Mouse (Mus musculus) limb, embryonic 14.5 days (tissue): ENCODE measurements around the gene Dnajc1. TPM values are rescaled to one million over a fixed set of nuclear protein-coding genes. Genes with fewer than 3 reads are reported as not detected.
A peak's percentile ranks its signal among the peaks of the same experiment; 100 is the strongest.

Experiments
- ATAC-seq: fragments of 200-750 bp; cut with Nextera tagmentation; 2 replicates; pipeline ENCODE4 v1.8.0; 2017; ENCODE audit warnings: low read depth, moderate number of reproducible peaks, moderate TSS enrichment; ENCODE audit not compliant: low FRiP score
- DNase-seq: peaks from one replicate; pipeline ENCODE4 v3.0.0-alpha.2; 2015; ENCODE audit warnings: low spot score
- H3K27ac ChIP-seq: fragments of 300-500 bp; sonication (generic); replicated peaks from 2 replicates; pipeline ENCODE4 v1.5.1; 2014; ENCODE audit warnings: low read depth, mild to moderate bottlenecking, low read length, moderate library complexity, mixed read lengths
- H3K27me3 ChIP-seq: fragments of 300-500 bp; sonication (generic); 2 replicates; pipeline ENCODE4 v1.6.1; 2014; ENCODE audit warnings: low read length, mixed read lengths; ENCODE audit not compliant: control insufficient read depth, insufficient read depth
- H3K36me3 ChIP-seq: fragments of 300-500 bp; sonication (generic); 2 replicates; pipeline ENCODE4 v1.6.1; 2014; ENCODE audit warnings: mild to moderate bottlenecking, low read length, moderate library complexity, mixed read lengths; ENCODE audit not compliant: control insufficient read depth, insufficient read depth
- H3K4me1 ChIP-seq: fragments of 300-500 bp; sonication (generic); 2 replicates; pipeline ENCODE4 v1.6.1; 2014; ENCODE audit warnings: antibody characterized with exemption, low read length, mixed read lengths; ENCODE audit not compliant: control insufficient read depth, insufficient read depth
- H3K4me2 ChIP-seq: fragments of 300-500 bp; sonication (generic); replicated peaks from 2 replicates; pipeline ENCODE4 v1.6.1; 2014; ENCODE audit warnings: low read depth, mild to moderate bottlenecking, low read length, moderate library complexity; ENCODE audit not compliant: severe bottlenecking
- H3K4me3 ChIP-seq: fragments of 300-500 bp; sonication (generic); replicated peaks from 2 replicates; pipeline ENCODE4 v1.5.1; 2014; ENCODE audit warnings: low read length
- H3K9ac ChIP-seq: fragments of 300-500 bp; sonication (generic); 2 replicates; pipeline ENCODE4 v1.6.1; 2014; ENCODE audit warnings: mild to moderate bottlenecking, low read depth, low read length, moderate library complexity; ENCODE audit not compliant: severe bottlenecking
- H3K9me3 ChIP-seq: fragments of 300-500 bp; sonication (generic); 2 replicates; pipeline ENCODE4 v1.6.1; 2016; ENCODE audit warnings: low read length; ENCODE audit not compliant: control insufficient read depth
- POLR2A ChIP-seq: fragments of 200-500 bp; IDR thresholded peaks from 2 replicates; pipeline ENCODE4 v1.8.0; 2012; ENCODE audit warnings: inconsistent platforms, mild to moderate bottlenecking, moderate library complexity, borderline replicate concordance; ENCODE audit not compliant: insufficient read depth, insufficient read length; ENCODE audit errors: extremely low read depth
- WGBS: fragments of 180-500 bp; shearing (Covaris S2); extraction: QIAGEN DNeasy Blood & Tissue Kit; methylation state at CpG from one replicate; pipeline ENCODE4 v1.1.7; 2014; 5-methylcytosine and 5-hydroxymethylcytosine counted together
- polyA plus RNA-seq, 2 experiments: library from polyadenylated mRNA; depleted of rRNA in 1 of 2; stranded (reverse) in 1 of 2; unstranded in 1 of 2; fragments of >200 nt; fragmentation: Nextera tagmentation in 1 of 2; extraction: Ambion mirVana in 1 of 2; gene quantifications; 2 replicates each; pipeline versions ENCODE4 v1.2.1 to v1.2.3; 2012 to 2014

Gene Dnajc1
- polyA plus RNA-seq, 2 experiments = 19.7 to 43.3 TPM

GRCm38 (mm10) chr2:18229279-18229678, 163.4 kb downstream of the Dnajc1 start:
- H3K4me3 ChIP-seq = no peak overlapping the region
- peaks cover 12% of the 10 kb centered on the region for H3K4me1 ChIP-seq
- WGBS = 23% methylated on average over 2 of the region's 2 CpGs
- DNase-seq (no peak), ATAC-seq (no peak)
- H3K27ac ChIP-seq = no peak overlapping the region
- H3K36me3 ChIP-seq = no peaks in the 10 kb centered on the region
- no peak overlapping the region for H3K9ac ChIP-seq
- no peaks in the 10 kb centered on the region for H3K27me3 ChIP-seq
- TF ChIP-seq POLR2A = no peak
- no peaks in the 10 kb centered on the region for H3K9me3 ChIP-seq
- H3K4me2 ChIP-seq = no peak overlapping the region

DNA sequence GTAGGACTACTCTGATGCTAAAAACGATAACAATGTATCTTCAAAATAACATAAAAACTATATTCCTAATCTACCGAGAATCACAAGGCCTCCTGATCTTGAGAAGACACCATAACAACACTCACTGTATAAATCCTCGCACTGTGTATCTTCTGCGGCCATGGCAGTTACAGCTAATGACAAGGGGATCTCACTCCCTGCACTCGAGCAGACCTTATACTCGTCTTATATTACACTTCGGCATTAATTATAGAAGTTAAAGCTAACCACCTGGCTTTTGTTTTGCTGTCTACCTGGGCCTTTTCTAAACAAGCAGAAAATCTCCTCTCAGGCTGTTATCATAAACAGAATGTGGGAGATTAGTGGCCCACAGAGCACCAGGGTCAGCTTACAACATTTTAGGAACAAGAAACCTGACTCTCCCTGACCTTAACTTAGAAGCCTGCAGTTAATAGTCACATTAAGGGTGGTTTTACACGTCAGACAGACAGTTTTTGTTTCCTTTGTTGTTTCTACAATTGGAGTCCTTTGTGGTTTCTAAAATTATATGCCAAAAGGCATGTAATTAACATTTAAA, 164.1 kb downstream of the Dnajc1 start:
- Histone ChIP-seq H3K4me3 (no peak overlapping the region), H3K27me3 (no peaks in the 10 kb centered on the region), H3K9me3 (no peaks in the 10 kb centered on the region), H3K36me3 (no peaks in the 10 kb centered on the region), H3K27ac (no peak overlapping the region), H3K4me2 (no peak overlapping the region), H3K4me1 (peaks cover 11% of the 10 kb centered on the region), H3K9ac (no peak overlapping the region)
- WGBS = 27% methylated on average over 8 of the region's 8 CpGs
- ATAC-seq (no peak), DNase-seq (no peak)
- no peak for TF ChIP-seq POLR2A

- no peak overlapping the region for H3K4me3 ChIP-seq
- DNase-seq (no peak), ATAC-seq (no peak)
- no peaks in the 10 kb centered on the region for H3K9me3 ChIP-seq
- no peaks in the 10 kb centered on the region for H3K4me1 ChIP-seq
- TF ChIP-seq POLR2A = no peak
- no peak overlapping the region for H3K9ac ChIP-seq
- H3K4me2 ChIP-seq = no peak overlapping the region
- no peaks in the 10 kb centered on the region for H3K27me3 ChIP-seq
- 84% methylated on average over 13 of the region's 13 CpGs for WGBS
- peaks cover 42% of the 10 kb centered on the region for H3K36me3 ChIP-seq
- H3K27ac ChIP-seq = no peak overlapping the region
Observed at GRCm38 (mm10) chr2:18219569-18219968, 173.1 kb downstream of the Dnajc1 start.

DNA sequence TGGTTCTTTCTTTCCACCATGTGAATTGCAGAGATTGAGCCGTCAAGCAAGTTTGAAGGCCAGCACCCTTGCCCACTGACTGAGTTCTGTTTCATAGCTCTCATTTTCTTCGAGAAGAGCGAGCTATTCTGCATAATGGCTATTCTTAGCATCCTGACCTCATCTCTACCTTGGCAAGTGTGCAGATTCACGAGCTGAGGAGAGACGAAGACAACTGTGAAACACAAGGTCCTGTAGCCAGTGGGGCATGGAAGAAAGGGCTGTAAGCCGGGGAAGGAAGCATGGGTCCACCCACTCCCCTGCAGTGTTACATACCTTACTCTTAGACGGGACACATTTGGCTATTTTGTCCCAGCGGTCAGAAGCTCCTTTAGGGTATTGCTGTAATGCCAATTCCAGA, 173.5 kb downstream of the Dnajc1 start:
- no peak overlapping the region for H3K4me3 ChIP-seq
- no peaks in the 10 kb centered on the region for H3K4me1 ChIP-seq
- no peaks in the 10 kb centered on the region for H3K9me3 ChIP-seq
- no peak overlapping the region for H3K4me2 ChIP-seq
- no peaks in the 10 kb centered on the region for H3K27me3 ChIP-seq
- ATAC-seq (no peak), DNase-seq (no peak)
- H3K36me3 ChIP-seq = peaks cover 46% of the 10 kb centered on the region
- WGBS = 78% methylated on average over 8 of the region's 8 CpGs
- no peak for TF ChIP-seq POLR2A
- no peak overlapping the region for H3K9ac ChIP-seq
- no peak overlapping the region for H3K27ac ChIP-seq

DNA sequence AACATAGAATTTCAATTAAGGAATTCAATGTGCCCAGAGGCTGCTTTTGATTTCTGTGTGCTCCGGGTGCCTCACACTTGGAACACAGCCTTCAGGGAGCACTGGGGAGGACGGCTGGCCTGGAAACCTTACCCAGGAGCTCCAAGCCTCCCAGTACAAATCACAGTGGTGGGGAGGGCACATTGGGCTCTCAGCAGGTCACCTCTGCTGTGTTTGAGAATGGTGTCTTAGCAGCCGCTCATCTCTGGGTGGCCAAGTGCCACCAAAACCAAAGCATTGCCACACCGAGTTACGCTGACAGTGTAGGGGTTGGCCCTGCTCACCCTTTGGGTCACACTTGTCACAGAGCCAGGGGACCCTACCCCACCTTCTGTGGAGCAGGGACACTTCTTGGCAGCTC, 174.1 kb downstream of the Dnajc1 start:
- no peak for ATAC-seq
- Histone ChIP-seq H3K9ac (no peak overlapping the region), H3K36me3 (peaks cover 52% of the 10 kb centered on the region), H3K4me3 (no peak overlapping the region), H3K4me2 (no peak overlapping the region), H3K4me1 (no peaks in the 10 kb centered on the region), H3K9me3 (no peaks in the 10 kb centered on the region), H3K27ac (no peak overlapping the region), H3K27me3 (no peaks in the 10 kb centered on the region)
- no peak for TF ChIP-seq POLR2A
- no peak for DNase-seq
- WGBS = 56% methylated on average over 5 of the region's 5 CpGs

- Histone ChIP-seq H3K9me3 (no peaks in the 10 kb centered on the region), H3K36me3 (peaks cover 59% of the 10 kb centered on the region), H3K27me3 (no peaks in the 10 kb centered on the region), H3K4me2 (no peak overlapping the region), H3K9ac (no peak overlapping the region), H3K27ac (no peak overlapping the region), H3K4me3 (no peak overlapping the region), H3K4me1 (no peaks in the 10 kb centered on the region)
- ATAC-seq = 0 out of 2 replicates have a peak, but pooled peaks have one; percentile 24
- no peak for DNase-seq
- no peak for TF ChIP-seq POLR2A
- 59% methylated on average over 3 of the region's 3 CpGs for WGBS
Observed at GRCm38 (mm10) chr2:18217867-18218266, 174.8 kb downstream of the Dnajc1 start.
